Mouse (Mus musculus) embryonic fibroblast, embryonic 13.5 days (primary cell): Measurements from ENCODE around the gene Prr12. TPM values are rescaled to one million over a fixed set of nuclear protein-coding genes. Genes with fewer than 3 reads are reported as not detected.

Source experiments
- H3K27ac ChIP-seq: 2 replicates; pipeline ENCODE4 v1.5.1; 2012; ENCODE audit warnings: low read length, control low read depth, inconsistent platforms; ENCODE audit not compliant: insufficient read depth
- H3K4me1 ChIP-seq: 2 replicates; pipeline ENCODE4 v1.6.1; 2011; ENCODE audit warnings: low read length; ENCODE audit not compliant: control insufficient read depth, insufficient read depth
- H3K4me3 ChIP-seq: 2 replicates; pipeline ENCODE4 v1.5.1; 2011; ENCODE audit warnings: mild to moderate bottlenecking, control low read depth, low read length; ENCODE audit not compliant: insufficient read depth
- CTCF ChIP-seq: IDR thresholded peaks from 2 replicates; pipeline ENCODE4 v1.5.1; 2011; ENCODE audit warnings: mild to moderate bottlenecking, control low read depth, low read length, moderate library complexity, borderline replicate concordance; ENCODE audit not compliant: insufficient read depth
- POLR2A ChIP-seq: IDR thresholded peaks from 2 replicates; pipeline ENCODE4 v1.6.1; 2011; ENCODE audit warnings: low read depth, mild to moderate bottlenecking, control low read depth, low read length, moderate library complexity
- polyA plus RNA-seq: library from polyadenylated mRNA; stranded (reverse); fragments of >200 nt; gene quantifications from 2 replicates; pipeline ENCODE4 v1.2.4, GENCODE M21; 2011; ENCODE audit warnings: low read depth; ENCODE audit not compliant: missing spikeins, insufficient read length

Gene Prr12
- polyA plus RNA-seq, 1 experiment, result 15.4 TPM

DNA sequence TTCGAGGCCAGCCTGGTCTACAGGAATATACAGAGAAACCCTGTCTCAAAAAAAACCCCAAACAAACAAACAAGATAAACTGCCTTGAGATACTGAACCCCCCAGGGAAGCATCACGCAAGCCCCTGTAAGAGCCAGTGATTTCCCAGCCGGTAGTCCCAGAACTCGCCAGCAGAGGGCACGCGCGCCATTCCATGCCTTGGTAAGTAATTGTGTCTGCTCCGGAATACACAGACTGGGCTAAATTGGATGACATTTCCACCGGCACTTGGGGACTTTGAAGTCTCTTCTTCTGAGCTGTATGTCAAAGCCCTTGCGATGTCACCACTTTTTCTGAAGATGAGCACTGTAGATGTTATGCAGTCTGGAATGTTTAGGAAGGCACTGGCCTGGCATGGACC lies 27.2 kb upstream of the Prr12 start:
- Histone ChIP-seq H3K27ac (no peak overlapping the region), H3K4me3 (no peak overlapping the region), H3K4me1 (peaks cover 13% of the 10 kb centered on the region; the same call in 1 of the 2 replicates)
- TF ChIP-seq CTCF, result peak; percentile 83
- no peak for TF ChIP-seq POLR2A

DNA sequence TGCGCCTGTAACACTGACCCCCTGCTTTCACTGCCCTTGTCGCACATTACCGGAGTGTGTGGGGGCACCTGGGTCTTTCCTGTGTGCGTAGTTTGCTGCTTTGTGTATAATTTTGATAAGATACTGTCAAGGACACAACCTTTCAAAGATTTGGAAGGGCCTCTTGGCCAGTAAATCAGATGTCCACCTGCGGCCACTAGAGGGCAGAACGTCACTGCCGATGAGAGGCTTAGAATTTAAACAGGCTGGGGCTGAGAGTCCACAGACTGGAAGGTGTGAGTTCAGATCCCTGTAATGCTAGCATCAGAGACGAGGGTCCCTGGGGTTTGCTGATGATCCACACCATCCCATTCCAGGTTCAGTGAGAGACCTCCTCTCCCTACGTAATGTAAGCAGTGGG lies 25.8 kb upstream of the Prr12 start:
- Histone ChIP-seq H3K4me3 (no peak overlapping the region), H3K27ac (no peak overlapping the region), H3K4me1 (peaks cover 13% of the 10 kb centered on the region; the same call in 1 of the 2 replicates)
- TF ChIP-seq POLR2A (no peak), CTCF (0 out of 2 replicates have a peak, but pooled peaks have one; percentile 52)

DNA sequence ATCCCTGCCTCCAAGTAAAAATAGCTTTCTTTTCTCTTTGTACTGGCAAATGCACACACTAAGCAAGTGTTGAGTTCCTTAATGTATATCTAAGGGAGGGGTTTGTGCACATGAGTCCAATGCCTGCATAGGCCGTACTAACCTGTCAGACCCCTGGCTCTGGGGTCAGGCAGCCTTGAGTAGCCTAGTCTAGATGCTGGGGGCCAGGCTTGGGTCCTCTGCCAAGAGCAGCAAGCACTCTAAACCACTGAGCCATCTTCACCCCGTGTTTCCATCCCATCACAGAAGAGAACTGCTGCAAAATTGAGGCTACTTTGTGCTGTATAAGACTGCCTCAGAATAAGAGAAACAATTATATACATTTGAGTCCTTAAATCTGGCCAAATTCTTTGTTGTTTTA lies 25.1 kb upstream of the Prr12 start:
- Histone ChIP-seq H3K4me1 (peaks cover 12% of the 10 kb centered on the region; the same call in 1 of the 2 replicates), H3K4me3 (no peak overlapping the region), H3K27ac (no peak overlapping the region)
- TF ChIP-seq CTCF (no peak), POLR2A (no peak)

DNA sequence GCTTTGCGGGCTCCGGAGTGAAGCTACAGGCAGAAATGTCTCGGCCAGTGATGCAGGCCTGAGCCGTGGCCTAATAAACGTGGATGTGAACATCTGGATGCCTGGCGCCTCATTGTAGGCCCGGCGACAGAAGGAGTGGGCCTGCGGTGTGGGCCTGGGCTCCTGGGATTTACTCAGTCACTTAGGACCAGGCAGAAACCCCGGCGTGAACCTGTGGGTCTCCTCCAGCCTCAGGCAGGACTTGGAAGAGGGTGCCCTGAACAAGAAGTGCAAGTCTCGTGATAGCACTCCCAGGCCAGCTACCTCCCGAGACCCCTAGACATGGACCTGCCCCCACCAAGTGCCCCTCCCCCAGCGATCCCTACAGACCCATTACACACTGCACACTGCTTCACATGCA lies 24.6 kb upstream of the Prr12 start:
- Histone ChIP-seq H3K27ac (no peak overlapping the region), H3K4me3 (no peak overlapping the region), H3K4me1 (peaks cover 9% of the 10 kb centered on the region; the same call in 1 of the 2 replicates)
- TF ChIP-seq POLR2A (no peak), CTCF (no peak)

DNA sequence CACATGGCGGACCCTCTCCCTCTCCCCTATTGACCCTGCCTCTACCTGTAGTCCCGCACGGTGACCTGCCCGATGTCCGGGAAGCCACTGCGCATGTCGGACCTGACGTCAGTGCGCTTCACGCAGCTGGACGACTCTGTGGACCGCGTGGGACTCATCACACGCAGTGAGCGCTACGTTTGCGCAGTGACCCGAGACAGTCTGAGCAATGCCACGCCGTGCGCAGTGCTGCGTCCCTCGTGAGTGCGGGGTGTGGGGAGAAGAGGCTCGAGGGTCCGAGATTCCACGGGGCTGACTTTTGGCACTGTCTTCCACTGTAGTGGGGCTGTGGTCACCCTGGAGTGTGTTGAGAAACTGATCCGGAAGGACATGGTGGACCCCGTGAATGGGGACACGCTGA lies 23.8 kb upstream of the Prr12 start:
- no peak for TF ChIP-seq CTCF
- TF ChIP-seq POLR2A, result no peak
- Histone ChIP-seq H3K27ac (no peak overlapping the region), H3K4me1 (peaks cover 9% of the 10 kb centered on the region; the same call in 1 of the 2 replicates), H3K4me3 (no peak overlapping the region)

DNA sequence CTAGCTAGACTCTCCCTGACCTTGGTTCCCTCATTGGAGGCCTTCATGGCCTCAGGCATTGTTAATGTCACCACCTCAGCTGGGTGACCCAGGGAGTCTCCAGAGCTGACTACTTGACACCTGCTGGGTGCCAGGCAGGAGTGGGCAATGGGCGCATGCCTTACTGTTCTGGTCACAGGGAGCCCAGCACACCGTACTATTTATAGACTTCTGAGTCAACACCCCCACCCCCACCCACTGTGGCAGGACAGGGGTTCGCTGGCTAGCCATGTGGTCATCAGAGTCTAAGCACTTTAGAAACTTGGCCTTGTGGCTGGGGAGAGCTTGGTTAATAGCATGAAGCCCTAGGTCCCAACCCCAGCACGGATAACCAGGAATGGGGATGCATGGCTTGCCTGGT lies 22.7 kb upstream of the Prr12 start:
- TF ChIP-seq CTCF, result no peak
- TF ChIP-seq POLR2A, result no peak
- peaks cover 9% of the 10 kb centered on the region; the same call in 1 of the 2 replicates for H3K4me1 ChIP-seq
- no peak overlapping the region; the same call in 1 of the 2 replicates for H3K27ac ChIP-seq
- no peak overlapping the region for H3K4me3 ChIP-seq

DNA sequence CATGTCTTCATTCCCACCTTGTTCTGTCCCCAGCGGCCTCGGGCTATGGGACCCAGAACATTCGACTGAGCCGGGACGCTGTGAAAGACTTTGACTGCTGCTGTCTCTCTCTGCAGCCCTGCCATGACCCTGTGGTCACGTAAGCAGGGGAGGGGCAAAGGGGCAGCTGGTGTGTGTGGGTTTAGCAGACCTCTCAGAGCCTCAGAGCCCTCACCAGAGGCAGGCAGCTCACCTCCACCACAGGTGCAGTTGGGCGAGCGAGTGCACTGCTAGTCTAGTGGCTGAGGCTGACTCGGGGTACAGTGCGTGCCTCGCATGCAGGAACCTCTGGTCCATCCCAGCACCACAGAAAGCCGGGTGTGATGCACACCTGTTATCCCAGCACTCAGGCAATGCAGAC lies 21.3 kb upstream of the Prr12 start:
- Histone ChIP-seq H3K4me3 (no peak overlapping the region), H3K27ac (no peak overlapping the region), H3K4me1 (peaks cover 9% of the 10 kb centered on the region; the same call in 1 of the 2 replicates)
- TF ChIP-seq CTCF, result no peak
- no peak for TF ChIP-seq POLR2A

DNA sequence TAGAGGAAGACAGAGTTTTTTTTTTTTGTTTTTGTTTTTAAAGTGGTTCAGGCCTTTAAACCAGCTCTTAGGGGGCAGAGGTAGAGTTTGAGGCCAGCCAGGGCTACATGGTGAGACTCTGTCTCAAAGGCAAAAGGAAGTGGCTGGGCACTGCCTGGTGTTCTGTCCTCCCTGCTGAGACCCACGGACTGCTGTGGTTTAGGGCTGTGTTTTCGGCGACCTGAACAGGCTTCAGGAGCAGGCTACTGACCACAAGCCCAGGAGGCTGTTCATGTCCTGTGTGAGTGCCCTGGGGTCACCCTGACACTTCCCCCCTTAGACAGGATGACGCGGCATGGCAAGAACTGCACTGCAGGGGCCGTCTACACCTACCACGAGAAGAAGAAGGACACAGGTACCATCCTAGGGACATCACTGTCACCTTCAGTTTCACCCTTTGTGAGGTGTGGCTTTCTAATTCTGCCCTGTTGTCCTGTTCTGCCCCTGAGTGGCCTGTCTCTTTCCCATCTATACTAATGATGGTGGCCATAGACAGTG lies 20.6 kb upstream of the Prr12 start:
- no peak for TF ChIP-seq CTCF
- TF ChIP-seq POLR2A, result no peak
- Histone ChIP-seq H3K27ac (no peak overlapping the region), H3K4me1 (peaks cover 9% of the 10 kb centered on the region; the same call in 1 of the 2 replicates), H3K4me3 (no peak overlapping the region)

DNA sequence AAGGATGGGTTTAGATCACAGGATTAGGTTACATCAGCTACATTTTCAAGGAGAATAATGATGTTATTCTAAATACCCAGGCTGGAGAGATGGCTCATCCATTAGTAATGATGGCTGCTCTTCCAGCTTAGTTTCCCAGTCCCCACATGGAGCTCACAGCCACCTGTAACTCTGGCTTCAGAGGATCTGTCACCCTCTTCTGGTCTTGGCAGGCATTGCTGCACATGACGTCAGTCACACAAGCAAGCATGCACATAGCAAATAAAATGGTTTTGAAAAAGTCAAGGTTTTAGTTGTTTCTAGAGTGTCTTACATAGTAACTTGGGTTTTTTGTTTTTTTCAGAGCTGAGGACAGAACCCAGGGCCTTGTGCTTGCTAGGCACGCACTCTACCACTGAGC lies 19.5 kb upstream of the Prr12 start:
- Histone ChIP-seq H3K4me1 (peaks cover 9% of the 10 kb centered on the region; the same call in 1 of the 2 replicates), H3K27ac (no peak overlapping the region), H3K4me3 (no peak overlapping the region)
- no peak for TF ChIP-seq POLR2A
- TF ChIP-seq CTCF, result peak; percentile 41; the same call in 1 of the 2 replicates

DNA sequence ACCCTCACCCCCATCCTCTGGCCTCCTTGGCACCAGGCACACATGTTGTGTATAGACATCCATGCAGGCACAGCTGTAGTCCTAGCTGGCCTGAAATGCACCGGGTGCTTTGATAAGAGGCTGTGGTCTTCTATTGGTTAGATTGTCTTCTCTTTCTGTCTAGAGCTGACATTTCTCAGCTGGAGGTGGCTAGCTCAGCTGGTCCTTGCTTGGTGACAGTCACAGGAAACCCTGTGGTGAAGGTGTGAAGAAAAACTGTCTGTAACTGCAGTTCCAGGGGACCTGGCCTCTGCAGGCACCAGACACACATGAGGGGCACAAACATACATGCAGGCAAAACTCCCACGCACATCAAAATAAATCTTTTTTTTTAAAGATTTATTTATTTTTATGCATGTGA lies 17.0 kb upstream of the Prr12 start:
- Histone ChIP-seq H3K27ac (no peak overlapping the region), H3K4me3 (no peak overlapping the region), H3K4me1 (no peaks in the 10 kb centered on the region)
- TF ChIP-seq POLR2A, result no peak
- no peak for TF ChIP-seq CTCF
